Mouse (Mus musculus) heart, postnatal 0 days (tissue): ENCODE measurements around the gene Fam71e2. TPM values are rescaled to one million over a fixed set of nuclear protein-coding genes. Genes with fewer than 3 reads are reported as not detected.

Experiments
- ATAC-seq: fragments of 200-750 bp; cut with Nextera tagmentation; 2 replicates; pipeline ENCODE4 v1.8.0; 2017; ENCODE audit warnings: low read depth, moderate number of reproducible peaks, moderate library complexity; ENCODE audit not compliant: insufficient read depth
- DNase-seq: peaks from one replicate; pipeline ENCODE4 v3.0.0-alpha.2; 2016; ENCODE audit warnings: low spot score
- H3K27ac ChIP-seq: fragments of 300-500 bp; sonication (generic); 2 replicates; pipeline ENCODE4 v1.5.1; 2014; ENCODE audit warnings: low read depth, mild to moderate bottlenecking
- H3K27me3 ChIP-seq: fragments of 300-500 bp; sonication (generic); 2 replicates; pipeline ENCODE4 v1.6.1; 2014; ENCODE audit warnings: low read length, mixed read lengths; ENCODE audit not compliant: control insufficient read depth, insufficient read depth
- H3K36me3 ChIP-seq: fragments of 300-500 bp; sonication (generic); replicated peaks from 2 replicates; pipeline ENCODE4 v1.6.1; 2014; ENCODE audit warnings: low read length, mixed read lengths; ENCODE audit not compliant: control insufficient read depth, insufficient read depth
- H3K4me1 ChIP-seq: fragments of 300-500 bp; sonication (generic); 2 replicates; pipeline ENCODE4 v1.6.1; 2014; ENCODE audit warnings: antibody characterized with exemption; ENCODE audit not compliant: control insufficient read depth, insufficient read depth
- H3K4me2 ChIP-seq: fragments of 300-500 bp; sonication (generic); 2 replicates; pipeline ENCODE4 v1.6.1; 2014; ENCODE audit warnings: low read depth, mild to moderate bottlenecking, low read length, moderate library complexity
- H3K4me3 ChIP-seq: fragments of 300-500 bp; sonication (generic); 2 replicates; pipeline ENCODE4 v1.5.1; 2014; ENCODE audit warnings: low read depth, low read length
- H3K9ac ChIP-seq: fragments of 300-500 bp; sonication (generic); replicated peaks from 2 replicates; pipeline ENCODE4 v1.6.1; 2014; ENCODE audit warnings: low read depth, low read length, mixed read lengths
- H3K9me3 ChIP-seq: fragments of 300-500 bp; sonication (generic); replicated peaks from 2 replicates; pipeline ENCODE4 v1.6.1; 2016; ENCODE audit warnings: low read length; ENCODE audit not compliant: control insufficient read depth
- CTCF ChIP-seq: IDR thresholded peaks from 2 replicates; pipeline ENCODE4 v1.5.1; 2016; ENCODE audit warnings: antibody characterized with exemption, control low read depth, low read depth
- EP300 ChIP-seq: IDR thresholded peaks from 2 replicates; pipeline ENCODE4 v1.6.1; 2016; ENCODE audit warnings: antibody characterized with exemption, low read depth
- WGBS: fragments of 180-500 bp; shearing (Covaris S2); extraction: QIAGEN DNeasy Blood & Tissue Kit; methylation state at CpG from one replicate; pipeline ENCODE4 v1.1.7; 2014; 5-methylcytosine and 5-hydroxymethylcytosine counted together
- polyA plus RNA-seq: library from polyadenylated mRNA; unstranded; fragments of >200 nt; fragmentation: Nextera tagmentation; extraction: Ambion mirVana; gene quantifications from 2 replicates; pipeline ENCODE4 v1.2.1, GENCODE M21; 2015
- total RNA-seq: library from RNA; depleted of rRNA; stranded (reverse); fragments of >200 nt; gene quantifications from 2 replicates; pipeline ENCODE4 v1.2.3, GENCODE M21; 2014; ENCODE audit warnings: low replicate concordance

Gene Fam71e2
- total and polyA plus RNA-seq, 2 experiments from 2014 or later: not detected

DNA sequence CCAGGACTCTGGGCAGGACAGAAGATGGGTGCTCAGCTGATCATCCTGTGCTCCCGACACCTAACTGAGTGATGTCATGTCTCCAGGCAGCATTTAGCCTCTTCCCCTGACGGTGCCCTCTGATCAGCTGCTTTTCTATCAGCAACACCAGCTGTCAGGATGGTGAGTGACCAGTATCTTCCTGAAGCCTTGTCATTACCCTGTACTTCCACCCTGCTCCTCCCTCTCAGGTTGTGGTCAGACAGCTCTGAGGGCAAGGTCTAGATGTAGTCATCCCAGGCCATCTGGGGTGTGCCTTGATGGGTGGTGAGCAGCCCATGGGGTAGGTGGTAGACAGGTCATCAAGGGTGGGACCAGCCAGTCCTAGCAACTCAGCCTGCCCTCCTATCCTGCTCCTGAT lies 21.9 kb downstream of the Fam71e2 start:
- Histone ChIP-seq H3K36me3 (peaks cover 20% of the 10 kb centered on the region), H3K27ac (no peak overlapping the region), H3K9ac (no peak overlapping the region), H3K9me3 (no peaks in the 10 kb centered on the region), H3K4me1 (peaks cover 13% of the 10 kb centered on the region), H3K4me2 (no peak overlapping the region), H3K4me3 (no peak overlapping the region), H3K27me3 (no peaks in the 10 kb centered on the region)
- no peak for ATAC-seq
- WGBS: 58% methylated on average over 2 of the region's 2 CpGs
- DNase-seq: no peak
- TF ChIP-seq EP300 (no peak), CTCF (no peak)

DNA sequence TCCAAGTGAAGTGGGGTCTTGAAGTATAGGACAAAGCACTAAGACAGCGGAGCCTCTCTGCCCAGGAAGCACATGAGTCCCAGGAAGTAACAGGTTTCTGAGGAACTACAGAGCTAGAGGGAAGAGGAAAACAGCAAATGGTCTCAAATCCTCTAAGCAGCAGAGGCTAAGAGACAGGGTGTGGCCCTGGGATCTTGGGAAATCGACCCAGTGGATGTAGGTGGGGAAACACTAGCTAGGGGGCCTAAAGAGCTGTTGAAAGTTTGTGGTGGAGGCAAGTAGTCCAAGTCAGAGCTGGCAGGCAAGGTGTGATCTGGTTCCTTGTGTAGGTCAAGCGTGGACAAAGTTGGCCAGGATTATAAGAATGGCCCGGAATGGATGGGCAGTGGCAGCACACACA lies 22.8 kb downstream of the Fam71e2 start:
- DNase-seq (no peak), ATAC-seq (no peak)
- 72% methylated on average over 4 of the region's 4 CpGs for WGBS
- peaks cover 28% of the 10 kb centered on the region for H3K36me3 ChIP-seq
- H3K27ac ChIP-seq: no peak overlapping the region
- peaks cover 14% of the 10 kb centered on the region for H3K4me1 ChIP-seq
- H3K4me3 ChIP-seq: no peak overlapping the region
- H3K9me3 ChIP-seq: no peaks in the 10 kb centered on the region
- no peaks in the 10 kb centered on the region for H3K27me3 ChIP-seq
- H3K4me2 ChIP-seq: no peak overlapping the region
- H3K9ac ChIP-seq: no peak overlapping the region
- TF ChIP-seq CTCF (no peak), EP300 (no peak)

DNA sequence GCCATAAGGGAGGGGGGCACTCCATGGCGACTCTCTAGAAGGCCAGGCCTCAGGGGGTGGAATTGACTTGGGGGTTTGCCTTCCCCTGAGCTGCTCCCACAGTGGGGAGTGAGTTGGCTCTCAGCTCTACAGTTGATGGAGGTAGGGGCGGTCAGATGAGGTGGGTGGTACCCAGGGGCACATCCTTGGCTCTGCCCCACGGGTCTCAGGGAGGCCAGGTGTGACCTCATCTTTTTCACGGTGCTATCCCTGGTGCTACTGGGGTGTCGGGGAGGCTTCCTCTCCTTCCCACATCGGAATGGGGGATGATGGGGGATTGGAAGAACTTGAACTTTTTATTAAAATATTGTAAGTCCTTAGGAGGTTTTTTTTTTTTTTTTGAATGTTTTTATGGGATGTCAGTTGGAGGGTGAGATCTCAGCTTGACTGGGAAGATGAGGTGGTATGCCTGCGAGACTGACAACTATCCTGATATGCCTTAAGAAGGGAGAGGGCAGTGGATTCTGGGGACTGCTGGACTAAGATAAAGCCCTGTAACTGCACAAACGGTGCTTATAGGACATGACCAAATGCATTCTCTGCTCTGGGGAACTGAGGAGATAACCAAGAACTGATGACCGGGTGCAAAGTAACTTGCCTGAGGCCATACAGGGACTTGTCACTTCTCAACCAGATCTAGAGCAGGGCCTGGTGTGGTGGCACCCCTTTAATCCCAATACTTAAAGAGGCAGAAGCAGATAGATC lies 23.8 kb downstream of the Fam71e2 start:
- no peak for TF ChIP-seq CTCF
- no peak for TF ChIP-seq EP300
- WGBS: 62% methylated on average over 9 of the region's 9 CpGs
- no peak for ATAC-seq
- Histone ChIP-seq H3K4me3 (no peak overlapping the region), H3K9ac (no peak overlapping the region), H3K27me3 (no peaks in the 10 kb centered on the region), H3K4me2 (no peak overlapping the region), H3K4me1 (peaks cover 12% of the 10 kb centered on the region), H3K9me3 (no peaks in the 10 kb centered on the region), H3K27ac (no peak overlapping the region), H3K36me3 (peaks cover 36% of the 10 kb centered on the region)
- no peak for DNase-seq

DNA sequence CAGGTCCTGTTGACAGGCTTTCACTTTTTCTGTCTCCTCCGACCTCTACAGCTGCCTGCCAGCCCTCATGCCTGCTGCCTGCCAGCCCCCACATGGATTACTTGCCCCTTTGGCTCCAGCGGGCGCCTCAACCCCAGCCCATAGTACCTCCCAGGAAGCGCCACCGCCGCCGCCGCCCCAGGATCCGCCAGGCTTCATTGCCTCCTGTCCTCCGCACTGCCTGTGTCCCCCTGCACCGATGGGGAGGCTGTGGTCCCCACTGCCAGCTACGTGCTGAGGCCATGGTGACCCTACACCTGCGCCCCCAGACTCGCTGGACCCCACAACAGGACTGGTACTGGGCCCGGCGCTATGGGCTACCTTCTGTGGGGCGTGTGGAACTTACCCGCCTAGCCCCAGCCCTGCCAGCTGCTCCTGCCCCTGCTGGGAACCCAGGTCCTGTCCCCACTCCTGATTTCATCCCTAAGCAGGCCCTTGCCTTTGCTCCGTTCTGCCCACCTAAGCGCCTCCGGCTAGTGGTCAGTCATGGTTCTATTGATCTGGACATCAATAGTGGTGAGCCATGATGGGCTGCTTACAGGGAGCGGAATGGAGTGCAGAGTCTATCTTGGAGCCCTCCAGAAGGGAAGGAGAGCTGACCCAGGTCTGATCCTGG lies 24.6 kb downstream of the Fam71e2 start:
- H3K4me2 ChIP-seq: no peak overlapping the region
- no peaks in the 10 kb centered on the region for H3K9me3 ChIP-seq
- H3K27me3 ChIP-seq: no peaks in the 10 kb centered on the region
- H3K4me3 ChIP-seq: no peak overlapping the region
- no peak for TF ChIP-seq EP300
- TF ChIP-seq CTCF: no peak
- peaks cover 7% of the 10 kb centered on the region; the same call in 1 of the 2 replicates for H3K4me1 ChIP-seq
- no peak overlapping the region for H3K9ac ChIP-seq
- ATAC-seq (no peak), DNase-seq (no peak)
- WGBS: 89% methylated on average over 21 of the region's 22 CpGs
- H3K27ac ChIP-seq: no peak overlapping the region
- H3K36me3 ChIP-seq: peaks cover 36% of the 10 kb centered on the region

DNA sequence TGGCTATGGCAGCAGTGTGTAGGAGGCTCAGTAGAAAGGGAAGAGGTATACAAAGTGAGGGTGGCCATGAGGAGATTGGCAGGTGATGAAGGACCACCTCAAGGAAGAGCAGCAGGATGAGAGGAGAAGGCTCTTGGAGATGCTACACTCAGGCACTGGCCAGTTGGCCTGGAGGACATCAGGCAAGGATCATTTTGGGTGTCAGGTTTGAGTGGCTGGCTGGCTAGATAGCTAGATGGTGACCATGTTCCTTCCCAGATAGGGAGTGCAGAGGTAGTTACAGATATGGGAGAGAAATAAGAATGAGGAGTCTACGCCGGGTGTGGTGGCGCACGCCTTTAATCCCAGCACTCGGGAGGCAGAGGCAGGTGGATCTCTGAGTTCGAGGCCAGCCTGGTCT lies 26.2 kb downstream of the Fam71e2 start:
- ATAC-seq: no peak
- no peak overlapping the region for H3K27ac ChIP-seq
- no peak overlapping the region for H3K4me3 ChIP-seq
- WGBS: 96% methylated on average over 6 of the region's 6 CpGs
- TF ChIP-seq EP300: no peak
- no peak for TF ChIP-seq CTCF
- H3K36me3 ChIP-seq: peaks cover 36% of the 10 kb centered on the region
- H3K9ac ChIP-seq: no peak overlapping the region
- DNase-seq: no peak
- no peaks in the 10 kb centered on the region for H3K9me3 ChIP-seq
- no peaks in the 10 kb centered on the region for H3K27me3 ChIP-seq
- no peak overlapping the region for H3K4me2 ChIP-seq
- peaks cover 13% of the 10 kb centered on the region; the same call in 1 of the 2 replicates for H3K4me1 ChIP-seq
